Mouse (Mus musculus): ENCODE measurements around the gene Necab3. TPM values are rescaled to one million over a fixed set of nuclear protein-coding genes. Genes with fewer than 3 reads are reported as not detected.
A peak's percentile ranks its signal among the peaks of the same experiment; 100 is the strongest.

The Necab3 gene
- total RNA-seq, 1 experiment from 2014 or later = not detected

DNA sequence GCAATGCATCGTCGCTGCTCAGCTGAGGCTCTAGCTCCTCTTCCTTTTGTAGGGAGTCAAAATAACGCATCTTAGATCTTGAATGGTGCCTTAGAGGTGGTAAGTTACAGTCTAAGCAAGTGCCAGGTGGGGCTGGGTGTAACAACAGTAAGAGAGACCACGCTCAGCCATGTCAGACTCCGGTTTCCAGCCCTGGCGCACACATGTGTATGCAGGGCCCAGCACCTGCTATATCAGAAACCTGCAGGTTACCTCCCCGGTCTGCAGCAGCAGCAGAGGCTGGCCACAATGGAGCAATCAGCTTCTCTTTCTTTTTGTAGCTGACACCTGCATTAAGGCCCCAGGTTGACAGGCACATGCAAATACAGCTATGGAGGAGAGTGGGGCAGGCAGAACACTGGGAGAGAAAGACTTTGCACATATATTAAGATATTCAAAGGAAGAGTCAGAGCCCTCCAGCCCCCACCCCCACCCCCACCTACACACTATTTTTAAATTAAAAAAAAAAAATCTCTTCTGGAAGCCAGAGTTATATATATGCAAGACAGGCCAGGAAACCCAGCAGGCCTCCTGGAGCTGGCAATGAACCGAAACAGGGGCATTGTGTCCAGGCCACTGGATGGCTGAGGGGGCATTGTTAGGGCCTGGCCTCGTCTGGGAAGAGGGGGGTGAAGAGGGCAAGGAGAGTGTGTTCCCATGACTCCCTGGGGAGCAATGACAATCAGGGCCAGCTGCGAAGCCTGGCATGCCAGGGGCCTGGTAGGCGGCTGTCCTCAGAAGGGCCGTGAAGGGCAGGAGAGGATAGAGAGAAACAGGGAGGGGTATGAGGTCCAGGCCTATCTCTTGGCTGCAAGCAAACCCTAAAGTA is 18.4 kb upstream of the Necab3 start:
- no peak for ATAC-seq (ENCODE audit: extremely low read depth, insufficient number of reproducible peaks, low FRiP score, poor library complexity, severe bottlenecking)

DNA sequence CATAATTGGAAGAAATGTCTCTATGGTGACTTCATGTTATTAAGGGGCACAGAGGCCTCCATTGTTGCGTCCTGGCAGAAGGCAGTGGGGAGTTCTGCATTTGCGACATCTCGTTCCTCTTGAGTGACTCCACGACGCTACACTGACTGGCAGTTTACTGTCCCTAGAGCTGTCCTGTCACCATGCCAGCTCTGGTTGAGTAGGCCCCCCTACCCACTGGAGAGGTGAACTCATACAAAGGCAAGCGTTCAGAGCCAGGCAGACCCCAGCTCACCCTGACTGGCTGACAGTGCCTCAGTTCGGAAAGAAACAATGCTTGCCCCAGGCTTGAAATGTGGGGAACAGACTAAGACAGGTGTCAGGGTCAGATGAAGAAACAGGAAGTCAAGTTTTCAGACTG is 15.6 kb upstream of the Necab3 start:
- ATAC-seq (ENCODE audit: extremely low read depth, insufficient number of reproducible peaks, low FRiP score, poor library complexity, severe bottlenecking) = peak; percentile 65

DNA sequence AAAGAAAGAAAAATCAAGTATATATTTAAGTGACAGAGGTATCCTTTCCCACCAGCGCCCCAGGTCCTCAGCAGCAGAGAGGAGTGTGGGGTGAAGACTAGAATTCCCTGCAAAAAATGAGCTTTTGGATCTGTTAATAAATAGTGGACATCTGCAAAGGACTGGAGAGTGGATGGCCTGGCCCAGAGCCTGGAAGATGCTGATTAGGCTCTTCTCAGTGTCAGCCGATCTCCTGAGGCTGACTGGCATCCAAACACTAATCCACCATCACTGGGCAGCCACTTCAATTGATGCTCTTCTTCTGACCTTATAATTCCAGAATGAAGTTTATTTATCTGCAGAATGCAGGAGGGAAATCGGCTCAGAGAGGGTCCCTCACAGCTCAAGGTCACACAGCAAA is 14.3 kb upstream of the Necab3 start:
- no peak for ATAC-seq (ENCODE audit: extremely low read depth, insufficient number of reproducible peaks, low FRiP score, poor library complexity, severe bottlenecking)

DNA sequence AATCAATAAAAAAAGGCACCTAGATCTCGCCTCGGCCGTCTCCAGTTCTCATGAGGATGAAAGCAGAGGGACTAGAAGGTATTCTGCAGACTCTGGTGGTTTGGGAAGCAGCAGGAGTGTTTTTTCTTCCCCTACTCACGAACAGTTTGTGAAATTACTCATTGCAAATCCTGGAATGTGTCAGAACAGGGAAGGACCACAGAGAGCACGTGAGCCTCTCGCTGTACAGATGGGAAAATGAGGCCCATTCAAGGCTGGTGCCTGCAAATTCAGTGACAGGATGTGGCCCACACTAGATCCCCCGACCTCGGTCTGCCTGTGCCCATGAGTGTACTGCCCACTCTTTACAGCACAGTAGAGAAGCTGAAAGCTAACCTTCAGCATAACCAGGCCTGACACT is 13.3 kb upstream of the Necab3 start:
- ATAC-seq (ENCODE audit: extremely low read depth, insufficient number of reproducible peaks, low FRiP score, poor library complexity, severe bottlenecking) = no peak

DNA sequence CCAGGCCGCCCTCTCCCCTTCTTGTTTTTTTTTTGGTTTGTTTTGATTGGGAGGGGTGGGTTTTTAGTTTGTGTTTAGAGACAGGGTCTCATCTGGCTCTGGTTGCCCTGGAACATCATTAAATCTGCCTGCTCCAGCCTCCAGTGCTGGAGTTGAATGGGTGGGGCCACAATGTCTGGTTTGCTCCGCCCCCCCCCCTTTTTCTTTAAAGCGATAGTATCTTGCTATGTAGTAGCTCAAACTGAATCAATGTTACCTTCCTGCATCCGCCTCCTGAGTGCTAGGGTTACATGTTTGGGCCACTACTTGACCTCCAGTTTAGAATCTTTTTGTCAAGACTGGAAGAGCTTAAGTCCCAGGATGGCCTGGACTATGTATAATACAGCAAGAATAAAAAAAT is 12.6 kb upstream of the Necab3 start:
- ATAC-seq (ENCODE audit: extremely low read depth, insufficient number of reproducible peaks, low FRiP score, poor library complexity, severe bottlenecking) = no peak

DNA sequence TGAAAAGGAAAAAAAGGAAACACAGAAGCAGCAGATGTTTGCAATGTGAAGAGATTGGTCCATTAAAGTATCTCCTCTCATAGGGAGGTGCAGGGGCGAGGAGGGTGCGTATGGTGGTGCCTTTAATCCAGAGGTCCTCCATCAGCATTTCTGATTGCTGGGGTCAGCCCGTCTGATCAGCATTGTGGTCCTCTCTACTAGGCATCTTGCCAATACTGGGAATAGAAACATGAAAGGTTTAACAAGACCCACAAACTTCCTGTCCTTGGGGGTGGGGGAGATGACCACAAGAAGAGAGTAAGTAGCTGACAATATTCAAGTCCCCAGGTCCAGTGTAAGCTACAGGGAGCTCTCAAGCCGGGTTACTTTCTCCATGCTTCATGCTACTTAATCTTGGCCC is 12.0 kb upstream of the Necab3 start:
- no peak for ATAC-seq (ENCODE audit: extremely low read depth, insufficient number of reproducible peaks, low FRiP score, poor library complexity, severe bottlenecking)

DNA sequence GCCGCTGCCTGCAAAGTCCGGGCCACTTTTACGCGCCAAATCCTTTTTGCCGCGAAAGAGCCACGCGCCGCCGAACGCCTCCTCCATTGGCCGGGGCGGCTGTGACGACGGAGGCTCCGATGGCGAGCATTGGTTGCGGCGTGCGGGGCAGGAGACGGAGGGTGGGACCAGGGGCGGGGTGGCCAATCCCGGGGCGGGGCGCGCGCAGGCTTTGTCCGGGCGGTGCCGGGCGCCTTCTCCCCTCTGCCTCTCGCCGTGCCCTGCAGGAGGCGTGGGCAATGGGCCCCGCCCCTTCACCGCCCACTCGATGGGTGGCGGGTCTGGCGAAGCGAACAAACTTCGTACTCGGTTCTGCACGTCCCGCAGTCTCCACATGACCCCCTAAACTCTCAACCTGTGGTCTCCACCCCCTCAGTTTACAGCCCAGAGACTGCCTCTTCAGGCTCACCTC is 11.2 kb upstream of the Necab3 start, which contains the start of gene E2f1:
Gene E2f1 (minus strand): TSS at position 57 of the 451 bp plus-strand sequence.
- peak; percentile 87 for ATAC-seq (ENCODE audit: extremely low read depth, insufficient number of reproducible peaks, low FRiP score, poor library complexity, severe bottlenecking)

DNA sequence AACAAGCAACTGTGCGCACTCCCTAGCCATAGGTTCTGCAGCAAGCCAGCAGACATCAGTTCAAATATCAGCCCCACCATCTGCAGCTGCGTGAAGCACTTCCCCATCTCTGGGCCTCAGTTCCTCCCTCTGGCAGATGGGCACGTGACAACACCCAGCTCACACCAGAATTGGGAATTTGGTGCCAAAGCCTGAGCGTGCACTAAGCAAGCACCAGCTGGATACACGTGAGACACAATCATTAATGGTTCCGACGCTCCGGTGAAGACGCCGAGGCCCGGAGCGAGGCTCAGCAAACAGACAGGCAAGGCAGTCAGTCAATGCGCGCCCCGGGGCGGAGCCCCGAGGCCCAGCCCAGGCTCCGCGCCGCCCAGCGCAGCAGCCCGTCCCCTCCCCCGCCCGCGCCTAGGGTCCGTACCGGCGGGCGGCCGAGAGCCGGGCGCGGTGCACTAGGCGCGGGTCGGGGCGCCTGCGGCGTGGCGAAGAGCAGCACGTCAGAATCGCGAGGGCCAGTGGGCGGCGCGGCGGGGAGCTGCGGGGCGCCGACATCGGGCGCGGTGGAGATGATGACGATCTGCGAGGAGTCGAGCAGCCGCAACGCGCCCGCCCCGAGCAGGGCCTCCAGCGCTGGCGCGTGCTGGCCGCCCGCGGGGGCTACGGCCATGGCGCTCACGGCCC is 10.5 kb upstream of the Necab3 start:
- ATAC-seq (ENCODE audit: extremely low read depth, insufficient number of reproducible peaks, low FRiP score, poor library complexity, severe bottlenecking) = no peak

DNA sequence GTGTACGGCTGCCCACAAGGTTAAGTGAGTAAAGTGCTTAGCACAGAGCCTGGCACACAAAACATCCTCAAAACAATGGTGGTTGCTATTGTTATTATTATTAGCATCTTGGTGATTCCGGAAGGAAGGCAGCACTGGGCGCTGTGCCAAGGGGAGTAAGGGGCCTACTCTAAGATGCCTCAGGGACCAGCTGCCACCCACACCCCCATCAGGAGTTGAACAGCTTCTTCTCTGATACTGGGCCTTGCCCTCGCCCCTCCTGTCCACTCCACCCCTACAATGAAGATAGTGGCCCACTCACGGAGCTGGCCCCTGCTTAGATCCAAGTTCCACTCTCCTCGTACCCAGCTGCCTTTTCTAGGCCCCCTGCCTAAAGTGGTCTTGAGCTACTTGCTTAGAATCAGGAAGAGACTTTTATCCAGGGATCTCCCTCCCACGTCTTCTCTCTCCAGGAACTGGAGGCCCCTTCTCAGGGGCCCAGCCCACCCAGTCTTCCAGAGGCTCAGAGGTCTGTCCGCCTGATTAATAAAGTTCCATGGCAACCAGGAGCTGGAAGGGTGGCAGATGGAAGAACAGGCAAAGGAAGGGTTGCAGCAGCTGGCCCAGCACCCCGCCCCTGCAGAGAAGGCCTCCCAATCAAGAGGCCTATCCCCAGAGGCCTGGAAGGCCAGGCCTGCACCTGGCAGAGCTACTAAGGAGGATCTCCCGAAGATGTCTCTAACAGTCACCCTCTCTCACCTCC is 9.8 kb upstream of the Necab3 start:
- no peak for ATAC-seq (ENCODE audit: extremely low read depth, insufficient number of reproducible peaks, low FRiP score, poor library complexity, severe bottlenecking)

DNA sequence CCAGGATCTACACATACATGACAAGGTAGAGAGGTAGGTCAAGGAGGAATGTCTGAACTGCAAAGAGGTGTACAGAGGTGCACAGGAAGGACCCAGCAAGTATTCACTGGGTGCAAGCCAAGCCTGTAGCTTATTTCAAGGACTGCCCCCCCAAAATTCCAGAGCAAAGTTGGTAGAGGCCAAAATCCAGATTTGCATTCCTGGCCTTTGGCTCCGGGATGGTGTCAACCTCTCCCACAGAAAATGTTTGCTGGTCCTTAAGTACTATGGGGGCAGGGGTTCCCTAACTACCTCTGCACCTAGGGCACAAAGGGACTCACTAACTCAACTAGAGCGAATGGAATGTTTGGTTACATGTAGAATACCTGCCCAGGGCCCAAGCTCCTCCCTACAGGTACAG is 9.1 kb upstream of the Necab3 start:
- ATAC-seq (ENCODE audit: extremely low read depth, insufficient number of reproducible peaks, low FRiP score, poor library complexity, severe bottlenecking) = no peak

DNA sequence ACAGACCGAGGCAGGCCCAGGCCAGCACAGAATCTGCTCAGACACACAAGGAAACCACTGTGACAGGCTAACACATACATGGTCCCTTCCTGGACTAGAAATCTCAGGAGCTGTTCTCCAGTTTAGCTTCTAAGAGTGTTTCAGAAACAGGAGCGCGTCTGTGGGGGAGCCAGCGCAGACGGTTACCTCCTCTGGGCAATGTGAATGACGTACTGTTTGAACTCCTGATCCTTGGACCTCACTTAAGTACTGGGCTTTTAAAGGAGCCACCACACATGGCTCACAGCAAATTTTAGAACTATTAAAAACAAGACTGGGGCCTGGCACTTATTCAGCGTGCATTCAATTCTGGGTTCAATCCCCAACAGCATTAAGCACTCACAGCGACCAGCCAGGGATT is 8.0 kb upstream of the Necab3 start:
- no peak for ATAC-seq (ENCODE audit: extremely low read depth, insufficient number of reproducible peaks, low FRiP score, poor library complexity, severe bottlenecking)

DNA sequence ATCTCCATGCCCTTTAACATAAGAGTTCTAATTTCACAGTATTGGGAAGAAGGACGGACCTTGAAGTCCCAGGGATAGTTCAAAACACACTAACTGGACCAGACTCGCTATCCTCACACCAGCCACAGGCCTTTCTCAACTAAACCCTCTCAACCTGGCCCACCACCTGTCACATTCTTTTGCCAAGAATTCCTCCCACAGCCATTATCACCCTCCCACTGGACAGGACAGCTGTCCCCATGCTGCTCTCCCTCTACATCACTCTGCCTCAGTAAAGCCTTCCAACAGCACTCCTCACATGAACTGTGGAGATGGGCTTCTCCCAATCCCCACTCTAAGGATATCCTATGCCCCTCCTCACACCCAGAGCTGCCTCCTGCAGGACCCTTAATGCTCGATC is 6.9 kb upstream of the Necab3 start:
- ATAC-seq (ENCODE audit: extremely low read depth, insufficient number of reproducible peaks, low FRiP score, poor library complexity, severe bottlenecking) = no peak

DNA sequence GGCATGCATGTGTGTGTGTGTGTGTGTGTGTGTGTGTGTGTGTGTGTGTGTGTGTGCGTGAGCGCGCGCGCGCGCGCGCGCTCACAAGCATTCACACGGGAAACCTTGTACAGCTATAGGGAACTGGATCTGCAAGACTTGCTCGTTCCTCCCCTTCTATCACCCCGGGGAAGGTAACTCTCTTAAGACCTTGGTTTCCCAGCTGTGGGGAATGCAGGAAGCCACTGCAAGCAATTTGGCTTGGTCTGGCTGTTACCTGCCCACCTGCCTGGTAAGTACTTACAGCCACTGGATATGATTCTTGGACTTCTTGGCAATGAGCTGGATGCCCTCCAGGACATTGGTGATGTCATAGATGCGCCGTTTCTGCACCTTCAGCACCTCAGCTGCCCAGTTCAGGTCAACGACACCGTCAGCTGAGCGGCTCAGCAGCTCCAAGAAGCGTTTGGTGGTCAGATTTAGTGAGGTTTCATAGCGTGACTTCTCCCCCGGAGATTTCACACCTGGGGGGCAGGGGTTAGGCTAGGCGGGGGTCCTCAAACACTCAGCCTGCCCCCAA is 5.0 kb upstream of the Necab3 start:
- no peak for ATAC-seq (ENCODE audit: extremely low read depth, insufficient number of reproducible peaks, low FRiP score, poor library complexity, severe bottlenecking)

DNA sequence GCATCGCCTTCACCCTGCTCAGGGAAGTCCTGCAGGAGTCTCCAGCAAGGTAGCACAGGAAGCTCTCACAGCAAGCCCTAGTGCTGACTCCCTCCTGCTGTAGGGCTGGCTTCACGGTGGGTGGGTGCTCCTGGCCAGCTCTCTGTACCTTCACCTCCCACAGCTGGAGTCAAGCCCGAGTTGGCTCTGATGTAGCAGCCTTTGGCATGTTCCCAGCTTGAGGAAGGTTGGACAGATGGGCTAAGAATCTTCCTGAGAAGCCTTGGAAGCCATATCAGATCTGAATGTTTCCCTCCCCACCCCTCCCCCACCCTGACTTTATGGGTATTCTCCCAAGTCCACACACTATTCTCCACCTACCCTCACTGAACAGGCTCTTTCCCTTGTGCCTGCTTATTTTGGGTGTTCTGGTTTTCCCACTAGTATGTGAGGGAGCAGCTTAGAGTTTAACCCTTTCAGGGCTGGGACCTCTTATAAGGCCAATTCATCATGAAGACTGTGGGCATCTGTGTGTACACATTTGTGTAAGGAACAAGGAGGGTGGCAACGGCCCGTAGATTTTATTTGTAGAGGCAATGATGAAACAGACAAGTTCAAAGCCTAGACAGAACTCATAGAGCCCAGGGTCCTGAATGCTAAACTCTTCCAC is 1.4 kb downstream of the Necab3 start:
- no peak for ATAC-seq (ENCODE audit: extremely low read depth, insufficient number of reproducible peaks, low FRiP score, poor library complexity, severe bottlenecking)

DNA sequence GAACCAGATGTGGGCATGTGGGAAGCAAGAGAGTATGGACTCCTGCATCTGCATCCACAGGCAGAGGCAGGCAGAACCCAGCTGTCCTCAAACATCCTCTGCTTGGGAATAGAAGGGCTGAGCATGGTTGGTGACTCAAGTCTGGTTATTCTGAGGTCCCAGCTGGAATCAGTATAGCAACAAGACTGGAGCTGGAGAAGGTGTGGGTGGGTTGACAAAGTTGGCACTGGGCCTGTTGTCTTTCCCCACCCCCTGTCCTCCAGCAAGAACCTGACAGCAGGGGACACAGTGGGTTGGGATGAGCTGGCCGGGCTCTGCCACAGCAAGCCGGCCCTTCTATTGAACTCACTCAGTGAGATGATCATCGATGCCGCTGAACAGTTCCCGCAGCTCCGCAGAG is 3.5 kb downstream of the Necab3 start:
- ATAC-seq (ENCODE audit: extremely low read depth, insufficient number of reproducible peaks, low FRiP score, poor library complexity, severe bottlenecking) = no peak

DNA sequence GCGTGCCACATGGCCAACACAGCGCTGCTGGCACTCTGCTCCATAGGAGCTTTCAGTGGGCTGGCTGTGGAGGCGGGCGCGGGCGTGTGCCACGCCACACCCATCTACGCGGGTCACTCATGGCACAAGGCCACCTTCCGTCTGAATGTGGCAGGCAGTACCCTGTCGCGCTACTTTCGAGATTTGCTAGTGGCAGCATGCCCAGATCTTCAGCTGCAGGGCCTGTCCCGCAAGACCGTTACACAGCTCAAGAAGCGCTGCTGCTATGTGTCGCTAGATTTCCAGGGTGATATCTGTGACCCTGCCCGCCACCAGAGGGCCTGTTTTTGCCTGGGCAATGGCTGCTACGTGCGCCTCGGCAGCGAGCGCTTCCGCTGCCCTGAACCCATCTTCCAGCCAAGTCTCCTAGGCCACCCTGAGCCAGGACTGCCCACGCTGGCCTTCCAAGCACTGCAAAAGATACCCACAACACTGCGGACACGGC is 6.2 kb downstream of the Necab3 start:
- ATAC-seq (ENCODE audit: extremely low read depth, insufficient number of reproducible peaks, low FRiP score, poor library complexity, severe bottlenecking) = peak; percentile 53; the same call in 1 of the 2 replicates

DNA sequence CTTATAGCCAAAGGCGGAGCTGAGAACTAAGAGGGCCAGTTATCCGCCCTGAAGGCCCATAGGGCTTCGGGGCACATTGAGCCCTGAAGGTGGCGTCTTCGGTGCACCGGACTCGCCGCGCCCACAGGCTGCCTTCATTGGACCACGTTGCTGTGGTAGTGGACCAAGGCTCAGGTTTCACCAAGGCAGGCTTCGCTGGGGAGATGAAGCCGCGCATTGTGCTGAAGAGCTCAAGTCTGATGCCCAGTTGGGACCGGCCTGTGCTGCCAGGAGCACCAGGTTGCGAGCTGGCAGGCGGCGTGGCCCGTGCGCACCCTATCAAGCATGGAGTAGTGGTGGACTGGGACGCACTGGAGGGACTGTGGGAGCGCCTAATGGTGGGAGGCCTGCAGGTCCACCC is 6.8 kb downstream of the Necab3 start:
- no peak for ATAC-seq (ENCODE audit: extremely low read depth, insufficient number of reproducible peaks, low FRiP score, poor library complexity, severe bottlenecking)

DNA sequence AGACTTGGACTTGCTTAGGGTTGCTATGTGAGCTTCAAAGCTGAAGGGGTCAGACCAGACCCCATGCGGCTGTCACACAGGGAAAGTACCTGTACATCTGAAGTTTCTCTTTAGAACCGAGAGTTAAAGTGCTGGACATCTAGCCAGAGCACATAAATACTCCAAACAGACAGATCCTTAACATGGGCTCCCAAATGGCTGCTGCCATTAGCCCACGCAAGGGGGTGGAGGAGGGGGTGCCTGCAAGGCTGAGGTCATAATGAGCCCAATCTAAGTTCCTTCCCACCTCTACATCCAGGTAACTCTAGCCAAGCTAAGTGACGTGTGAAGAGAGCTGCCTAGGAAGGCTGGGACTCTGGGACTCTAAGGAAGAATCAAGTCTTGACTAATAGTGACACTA is 7.2 kb downstream of the Necab3 start, which contains the start of gene Actl10:
Gene Actl10 (plus strand): TSS at position 301 of the 400 bp plus-strand sequence.
- ATAC-seq (ENCODE audit: extremely low read depth, insufficient number of reproducible peaks, low FRiP score, poor library complexity, severe bottlenecking) = no peak

DNA sequence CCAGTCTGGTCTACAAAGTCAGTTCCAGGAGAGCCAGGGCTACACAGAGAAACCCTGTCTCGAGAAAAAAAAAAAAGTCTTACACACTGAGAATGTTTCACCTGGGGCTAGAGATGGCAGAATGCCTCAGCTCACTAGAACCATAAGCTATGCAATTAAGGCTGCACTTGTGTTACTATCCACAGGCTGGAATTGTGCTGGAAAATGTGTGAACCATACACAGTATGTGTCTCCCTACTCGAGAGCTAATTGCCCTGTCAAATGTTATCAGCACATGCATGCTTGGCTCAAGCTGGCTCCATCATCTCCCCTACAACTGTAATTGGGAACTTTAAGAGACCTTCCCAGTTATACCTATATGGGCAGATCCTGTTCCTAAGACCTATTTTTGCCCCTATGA is 7.8 kb downstream of the Necab3 start:
- ATAC-seq (ENCODE audit: extremely low read depth, insufficient number of reproducible peaks, low FRiP score, poor library complexity, severe bottlenecking) = no peak

Measured in neutrophil, adult 5-6 weeks (primary cell).